ENCODE assay signal across 12 mouse cellular contexts in the genomic region with DNA sequence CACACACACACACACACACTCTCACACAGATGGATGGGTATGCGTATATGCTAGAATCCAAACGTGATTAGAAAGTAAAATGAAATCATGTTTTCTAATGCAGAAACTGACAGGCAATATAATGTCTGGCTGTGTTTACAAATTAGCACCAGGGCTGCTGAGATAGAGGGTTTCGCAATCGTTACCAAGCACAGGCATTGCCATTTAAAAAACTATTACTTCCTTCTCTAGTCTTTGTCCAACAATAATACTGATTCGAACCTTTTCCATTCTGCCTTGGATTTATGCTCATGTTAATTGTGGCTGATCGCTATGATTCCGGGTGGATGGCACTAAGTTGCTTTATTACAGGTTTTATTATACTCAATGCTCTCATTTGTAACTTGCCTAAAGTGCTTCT. TPM values are rescaled to one million over a fixed set of nuclear protein-coding genes. Genes with fewer than 3 reads are reported as not detected.
DNase-seq lines count a peak whose midpoint lies in the region; ATAC-seq and TF ChIP-seq lines count a peak whose summit lies in the region.
"Had no signal": no experiment of that assay in that cellular context is flagged by ENCODE, and none has a peak within 500 bp of the region (broad histone marks: within the 10 kb centered on the region; RNA-seq: fewer than 3 reads in every experiment).

No protein-coding gene starts in this region.

- TF ChIP-seq POLR2A in cerebellum, adult 2 months (IDR thresholded peaks at IDR 0.05; ENCODE audit: borderline replicate concordance, insufficient read depth, low read length) = no peak

- no peak overlapping the region for H3K9ac ChIP-seq in forebrain, embryonic 14.5 days (ENCODE audit: low read length)
- H3K9ac ChIP-seq in hindbrain, embryonic 14.5 days = peak overlapping the region; percentile 64
- no peak overlapping the region; the same call in 1 of the 2 replicates for H3K9ac ChIP-seq in midbrain, embryonic 14.5 days (replicated peaks; ENCODE audit: low read length)
- H3K9ac ChIP-seq: liver, embryonic 15.5 days had no signal

- peak overlapping the region; percentile 27 for H3K4me3 ChIP-seq in forebrain, embryonic 10.5 days
- no peak overlapping the region for H3K4me3 ChIP-seq in forebrain, embryonic 14.5 days (ENCODE audit: low read depth, low read length)
- peak overlapping the region; percentile 66 for H3K4me3 ChIP-seq in embryonic facial prominence, embryonic 10.5 days
- H3K4me3 ChIP-seq in hindbrain, embryonic 14.5 days (replicated peaks; ENCODE audit: low read length) = peak overlapping the region; percentile 55
- peak overlapping the region; percentile 24 for H3K4me3 ChIP-seq in midbrain, embryonic 14.5 days (replicated peaks; ENCODE audit: low read depth, low read length)
- no peak overlapping the region for H3K4me3 ChIP-seq in cerebellum, adult 2 months (replicated peaks; ENCODE audit: insufficient read depth, low read depth, low read length)
- H3K4me3 ChIP-seq: liver, embryonic 15.5 days had no signal

- no peaks in the 10 kb centered on the region for H3K9me3 ChIP-seq in forebrain, embryonic 10.5 days
- no peaks in the 10 kb centered on the region for H3K9me3 ChIP-seq in forebrain, embryonic 14.5 days (replicated peaks; ENCODE audit: control insufficient read depth, low read length)
- no peaks in the 10 kb centered on the region for H3K9me3 ChIP-seq in embryonic facial prominence, embryonic 10.5 days
- H3K9me3 ChIP-seq in hindbrain, embryonic 14.5 days (ENCODE audit: control insufficient read depth, low read length) = no peaks in the 10 kb centered on the region
- no peaks in the 10 kb centered on the region for H3K9me3 ChIP-seq in midbrain, embryonic 14.5 days (ENCODE audit: control insufficient read depth, low read length)
- H3K9me3 ChIP-seq: liver, embryonic 15.5 days had no signal

- no peak overlapping the region for H3K4me2 ChIP-seq in forebrain, embryonic 14.5 days (ENCODE audit: low read length)
- peak overlapping the region; percentile 81 for H3K4me2 ChIP-seq in hindbrain, embryonic 14.5 days (replicated peaks)
- peak overlapping the region; percentile 72 for H3K4me2 ChIP-seq in midbrain, embryonic 14.5 days (ENCODE audit: low read length)
- H3K4me2 ChIP-seq: liver, embryonic 15.5 days had no signal

- peaks cover 44% of the 10 kb centered on the region for H3K4me1 ChIP-seq in forebrain, embryonic 10.5 days
- peaks cover 4% of the 10 kb centered on the region; the same call in 1 of the 2 replicates for H3K4me1 ChIP-seq in forebrain, embryonic 14.5 days (ENCODE audit: control insufficient read depth, insufficient read depth, low read length)
- peaks cover 60% of the 10 kb centered on the region for H3K4me1 ChIP-seq in embryonic facial prominence, embryonic 10.5 days
- no peaks in the 10 kb centered on the region for H3K4me1 ChIP-seq in hindbrain, embryonic 14.5 days (replicated peaks; ENCODE audit: control insufficient read depth, insufficient read depth, low read length)
- H3K4me1 ChIP-seq in midbrain, embryonic 14.5 days (ENCODE audit: control insufficient read depth, insufficient read depth, low read length) = peaks cover 4% of the 10 kb centered on the region; the same call in 1 of the 2 replicates
- no peaks in the 10 kb centered on the region for H3K4me1 ChIP-seq in cerebellum, adult 2 months (ENCODE audit: control insufficient read depth, insufficient read depth, low read length)

- WGBS in forebrain, embryonic 10.5 days = 14% methylated on average over 7 of the region's 7 CpGs
- 14% methylated on average over 7 of the region's 7 CpGs for WGBS in forebrain, embryonic 14.5 days
- WGBS in embryonic facial prominence, embryonic 10.5 days = 8% methylated on average over 7 of the region's 7 CpGs
- 8% methylated on average over 7 of the region's 7 CpGs for WGBS in hindbrain, embryonic 14.5 days
- WGBS in midbrain, embryonic 14.5 days = 6% methylated on average over 7 of the region's 7 CpGs
- 8% methylated on average over 7 of the region's 7 CpGs for whole genome bisulfite sequencing in cerebellum, adult 2 months

- no peak overlapping the region for H3K27ac ChIP-seq in forebrain, embryonic 10.5 days
- no peak overlapping the region for H3K27ac ChIP-seq in forebrain, embryonic 14.5 days (ENCODE audit: low read depth, low read length)
- H3K27ac ChIP-seq in embryonic facial prominence, embryonic 10.5 days (replicated peaks) = peak overlapping the region; percentile 57; the same call in 1 of the 2 replicates
- H3K27ac ChIP-seq in hindbrain, embryonic 14.5 days = peak overlapping the region; percentile 23
- H3K27ac ChIP-seq in midbrain, embryonic 14.5 days (replicated peaks; ENCODE audit: low read depth, low read length) = peak overlapping the region; percentile 42; the same call in 1 of the 2 replicates
- no peak overlapping the region for H3K27ac ChIP-seq in cerebellum, adult 2 months (ENCODE audit: insufficient read depth, low read length)
- H3K27ac ChIP-seq: liver, embryonic 15.5 days had no signal

- peaks cover 92% of the 10 kb centered on the region for H3K27me3 ChIP-seq in forebrain, embryonic 10.5 days (ENCODE audit: poor library complexity, severe bottlenecking)
- H3K27me3 ChIP-seq in forebrain, embryonic 14.5 days (replicated peaks; ENCODE audit: control insufficient read depth, insufficient read depth, low read length) = peaks cover 67% of the 10 kb centered on the region
- H3K27me3 ChIP-seq in embryonic facial prominence, embryonic 10.5 days (replicated peaks; ENCODE audit: low read depth, poor library complexity, severe bottlenecking) = peaks cover 89% of the 10 kb centered on the region
- peaks cover 63% of the 10 kb centered on the region for H3K27me3 ChIP-seq in hindbrain, embryonic 14.5 days (ENCODE audit: control insufficient read depth, insufficient read depth, low read length)
- H3K27me3 ChIP-seq in midbrain, embryonic 14.5 days (ENCODE audit: control insufficient read depth, insufficient read depth, low read length) = peaks cover 71% of the 10 kb centered on the region
- H3K27me3 ChIP-seq in cerebellum, adult 2 months (ENCODE audit: control insufficient read depth, insufficient read depth, low read length) = peaks cover 10% of the 10 kb centered on the region; the same call in 1 of the 2 replicates

- ATAC-seq in forebrain, embryonic 14.5 days = no peak
- no peak for ATAC-seq in hindbrain, embryonic 14.5 days (ENCODE audit: low FRiP score)
- ATAC-seq in midbrain, embryonic 14.5 days (ENCODE audit: low FRiP score, low TSS enrichment) = no peak

- peak; percentile 14 for DNase-seq in forebrain, embryonic 10.5 days (ENCODE audit: extremely low spot score, low spot score)
- DNase-seq in forebrain, embryonic 14.5 days (ENCODE audit: low spot score) = no peak
- DNase-seq in embryonic facial prominence, embryonic 10.5 days (ENCODE audit: low spot score) = peak; percentile 8
- DNase-seq in hindbrain, embryonic 14.5 days (ENCODE audit: low spot score) = no peak
- DNase-seq in midbrain, embryonic 14.5 days = peak; percentile 44
- DNase-seq in thymus, postnatal 25 days = no peak
- DNase-seq in cerebellum, adult 2 months = no peak
- DNase-seq in adrenal gland, postnatal 14 days = no peak
- DNase-seq: cerebellum, adult 8-10 months; kidney, postnatal 4 days; lung, postnatal 4 days had no signal

- no peak for TF ChIP-seq CTCF in cerebellum, adult 2 months (IDR thresholded peaks at IDR 0.05; ENCODE audit: borderline replicate concordance, insufficient read depth, low read depth, low read length)

- no peaks in the 10 kb centered on the region for H3K36me3 ChIP-seq in forebrain, embryonic 10.5 days (replicated peaks)
- no peaks in the 10 kb centered on the region for H3K36me3 ChIP-seq in forebrain, embryonic 14.5 days (ENCODE audit: control insufficient read depth, insufficient read depth, low read length)
- no peaks in the 10 kb centered on the region for H3K36me3 ChIP-seq in embryonic facial prominence, embryonic 10.5 days (replicated peaks)
- H3K36me3 ChIP-seq in hindbrain, embryonic 14.5 days (replicated peaks; ENCODE audit: control insufficient read depth, insufficient read depth) = no peaks in the 10 kb centered on the region
- H3K36me3 ChIP-seq in midbrain, embryonic 14.5 days (ENCODE audit: control insufficient read depth, insufficient read depth, low read length) = no peaks in the 10 kb centered on the region
- H3K36me3 ChIP-seq: liver, embryonic 15.5 days had no signal

RNA-seq across cellular contexts. Expression of gene Tfap2a, which starts 12.3 kb away (rescaled TPM):
- polyA plus RNA-seq in forebrain, embryonic 10.5 days (2016; fragmentation: Nextera tagmentation; extraction: Ambion mirVana) = 5.1 and 5.3 TPM in 2 replicates
- 0.20 and 0.41 TPM in 2 replicates for polyA plus RNA-seq in forebrain, embryonic 14.5 days (2014; fragmentation: Nextera tagmentation; extraction: Ambion mirVana)
- polyA plus RNA-seq in embryonic facial prominence, embryonic 10.5 days (2016; fragmentation: Nextera tagmentation; extraction: Ambion mirVana) = 8.3 and 8.5 TPM in 2 replicates
- 9.6 and 10.5 TPM in 2 replicates for polyA plus RNA-seq in hindbrain, embryonic 14.5 days (2014; fragmentation: Nextera tagmentation; extraction: Ambion mirVana)
- 11.6 and 11.8 TPM in 2 replicates for polyA plus RNA-seq in midbrain, embryonic 14.5 days (2014; fragmentation: Nextera tagmentation; extraction: Ambion mirVana)
- 5.1 and 6.9 TPM in 2 replicates for polyA plus RNA-seq in cerebellum, adult 2 months (2012; rRNA removed)
- total RNA-seq in adrenal gland, postnatal 14 days (2021) = 0.30 and 0.38 TPM in 2 replicates
- polyA plus RNA-seq: liver, embryonic 15.5 days had no signal

Comparison
In these comparisons a context has a peak if more than half of its experiments do, and no peak if none do; other contexts are left out.
1. DNase-seq: peak in forebrain, embryonic 10.5 days (single experiment), embryonic facial prominence, embryonic 10.5 days (single experiment) and midbrain, embryonic 14.5 days (single experiment); none in forebrain, embryonic 14.5 days (single experiment), hindbrain, embryonic 14.5 days (single experiment), thymus, postnatal 25 days (single experiment), cerebellum, adult 2 months (0 of 2) and adrenal gland, postnatal 14 days (single experiment).
2. H3K4me3 ChIP-seq: peak in forebrain, embryonic 10.5 days (single experiment), embryonic facial prominence, embryonic 10.5 days (single experiment), hindbrain, embryonic 14.5 days (single experiment) and midbrain, embryonic 14.5 days (single experiment); none in forebrain, embryonic 14.5 days (single experiment) and cerebellum, adult 2 months (single experiment).
3. H3K27ac ChIP-seq: peak in embryonic facial prominence, embryonic 10.5 days (single experiment), hindbrain, embryonic 14.5 days (single experiment) and midbrain, embryonic 14.5 days (single experiment); none in forebrain, embryonic 10.5 days (single experiment), forebrain, embryonic 14.5 days (single experiment) and cerebellum, adult 2 months (single experiment).